Mouse (Mus musculus) kidney, adult 9 months (tissue): ENCODE results near the gene Ikzf1.

ENCODE experiments used
- DNase-seq: peaks from one replicate; pipeline ENCODE4 v3.0.0; 2022

The Ikzf1 gene

DNA sequence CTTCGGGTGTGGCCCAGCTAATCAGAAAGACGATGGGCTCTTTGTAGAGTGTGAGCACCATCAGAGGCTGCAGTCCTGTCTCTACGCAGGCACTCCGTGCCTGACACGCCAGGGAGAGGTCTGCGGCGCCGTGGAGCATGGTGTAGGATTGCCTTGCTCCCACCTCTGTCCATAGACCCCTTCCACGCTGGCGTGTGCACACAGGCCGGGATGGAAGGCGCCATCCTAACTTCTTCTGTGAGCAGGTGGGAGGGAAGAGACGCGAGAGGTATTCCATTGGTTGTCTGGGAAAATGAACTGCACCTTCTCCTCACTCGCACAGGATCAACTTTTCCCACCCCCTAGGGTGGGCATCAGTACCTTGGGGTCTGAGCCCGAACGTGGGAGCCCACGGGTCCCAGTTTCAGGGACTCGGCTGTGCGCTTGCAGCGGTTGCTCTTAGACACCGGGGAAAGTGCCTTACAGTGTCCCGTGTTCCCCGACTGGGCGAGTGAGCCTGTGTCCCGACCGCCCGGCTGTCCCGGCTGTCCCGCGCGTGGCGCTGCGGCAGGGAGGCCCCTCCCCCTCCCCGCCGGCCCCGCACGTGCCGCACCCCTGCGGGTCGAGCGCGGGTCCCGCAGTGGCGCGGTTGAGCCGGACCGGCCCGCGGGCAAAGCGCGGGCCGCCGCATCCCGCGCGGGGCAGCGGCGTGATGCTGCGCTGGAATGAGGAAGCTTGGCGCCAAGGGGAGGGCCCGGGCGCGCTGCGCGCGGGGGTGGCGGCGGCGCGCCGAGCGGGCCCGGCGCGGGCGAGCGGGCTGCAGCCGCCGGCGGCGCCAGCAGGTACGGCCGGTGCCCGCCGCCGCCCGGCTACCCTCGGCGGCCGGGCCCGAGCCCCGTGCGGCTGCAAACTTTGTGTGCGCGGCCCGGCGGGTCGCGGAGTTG lies at the start of gene Ikzf1:
TSS of gene Ikzf1 (plus strand) at position 74 of the 923 bp plus-strand sequence.
- no peak for DNase-seq

DNA sequence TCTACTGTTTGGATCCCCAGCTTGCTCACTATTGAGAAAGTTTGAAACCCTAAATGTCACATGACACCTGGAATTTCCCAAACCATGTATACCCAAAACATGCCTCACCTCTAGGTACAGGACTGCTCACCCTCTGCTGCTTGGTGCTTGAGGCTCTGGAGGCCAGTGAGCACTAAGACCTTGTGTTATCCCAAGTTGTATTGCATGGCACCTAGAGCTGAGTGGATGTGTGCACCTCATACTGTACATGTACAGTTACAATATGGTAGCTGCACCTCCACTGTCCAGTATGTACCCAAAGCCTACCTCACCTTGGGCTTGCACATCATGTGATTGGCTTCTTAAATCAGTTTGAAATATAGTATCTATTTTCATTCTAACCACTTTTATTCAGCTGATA lies 40.5 kb upstream of the Ikzf1 start:
- DNase-seq: no peak

DNA sequence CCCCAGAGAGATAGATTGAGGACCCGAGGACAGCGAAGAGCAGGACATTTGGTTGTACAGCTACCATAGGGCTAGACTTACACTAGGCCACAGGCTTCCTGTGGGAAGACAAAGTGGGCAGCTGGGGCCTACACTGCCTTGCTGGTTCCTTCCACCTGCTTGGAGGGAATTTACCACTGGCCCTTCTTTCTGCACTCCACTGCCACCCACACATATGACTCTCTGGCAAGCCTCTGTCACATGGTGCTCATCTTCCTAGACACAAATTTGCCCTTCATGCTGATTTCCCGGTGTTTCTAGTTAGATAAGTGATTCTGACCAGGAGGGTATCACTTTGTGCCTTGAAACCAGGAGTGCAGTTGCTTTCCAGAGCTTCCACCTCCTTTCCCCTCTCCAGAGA lies 28.4 kb upstream of the Ikzf1 start:
- no peak for DNase-seq

DNA sequence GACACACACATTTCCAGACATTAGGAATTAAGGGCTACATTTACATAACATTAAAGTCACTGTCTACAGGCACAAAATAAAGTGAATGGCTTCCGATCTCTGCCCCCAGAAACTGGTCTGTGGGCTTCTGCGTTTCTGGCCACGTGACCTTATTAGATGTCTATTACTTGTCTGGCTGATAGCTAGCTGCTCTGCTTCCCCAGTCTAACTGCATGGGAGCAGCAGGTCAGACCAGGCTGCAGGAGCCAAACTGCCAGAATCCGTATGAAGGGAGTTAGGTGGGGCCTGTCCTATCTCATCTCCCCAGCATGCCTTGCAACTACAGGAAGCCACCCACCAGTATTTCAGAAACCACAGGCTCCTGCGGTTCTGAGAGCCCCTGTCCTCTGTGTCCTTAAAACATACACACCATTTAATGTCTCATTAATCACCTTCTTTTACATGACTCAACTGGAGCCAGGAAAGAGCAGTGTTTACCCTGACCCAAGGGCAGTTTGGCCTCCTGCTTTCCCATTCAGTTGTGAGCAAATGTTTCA lies 27.7 kb upstream of the Ikzf1 start:
- DNase-seq: peak; percentile 2

DNA sequence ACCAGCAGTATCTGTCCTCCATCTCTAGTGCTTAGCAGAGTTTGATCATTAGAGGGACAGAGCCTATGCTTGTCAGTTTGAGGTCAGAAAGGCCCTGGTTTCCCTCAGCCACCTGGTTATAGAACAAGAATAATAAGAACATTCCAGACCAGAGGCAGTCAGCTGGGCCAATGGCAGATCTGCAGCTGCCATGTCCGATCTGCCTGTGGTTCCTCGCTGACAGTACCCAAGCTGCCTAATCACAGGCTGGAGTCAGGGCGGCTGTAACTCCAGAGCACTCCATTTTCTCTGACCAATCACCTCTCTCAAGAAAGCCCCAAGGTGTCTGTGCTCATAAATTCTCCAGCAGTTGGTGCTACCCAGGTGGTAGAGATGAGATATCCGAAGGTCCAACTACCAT lies 27.2 kb upstream of the Ikzf1 start:
- no peak for DNase-seq

DNA sequence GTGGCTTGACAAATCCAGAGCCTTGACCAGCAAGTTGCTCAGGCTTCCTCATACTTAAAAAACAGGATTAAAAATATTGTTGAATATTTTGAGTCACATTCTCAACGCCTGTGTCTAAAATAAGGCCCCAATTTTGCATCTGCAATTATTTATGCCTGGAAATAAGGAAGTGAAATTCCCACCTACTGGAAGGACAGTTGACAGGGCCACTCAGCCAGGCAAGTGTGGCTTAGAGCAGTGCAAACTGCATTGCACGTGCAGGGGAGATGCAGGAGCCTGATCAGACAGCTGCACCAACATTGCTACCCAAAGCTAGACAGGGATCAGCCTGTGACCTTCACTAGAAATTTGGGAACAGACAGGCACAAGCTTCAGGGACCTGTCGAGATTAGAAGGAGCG lies 26.0 kb upstream of the Ikzf1 start:
- no peak for DNase-seq

DNA sequence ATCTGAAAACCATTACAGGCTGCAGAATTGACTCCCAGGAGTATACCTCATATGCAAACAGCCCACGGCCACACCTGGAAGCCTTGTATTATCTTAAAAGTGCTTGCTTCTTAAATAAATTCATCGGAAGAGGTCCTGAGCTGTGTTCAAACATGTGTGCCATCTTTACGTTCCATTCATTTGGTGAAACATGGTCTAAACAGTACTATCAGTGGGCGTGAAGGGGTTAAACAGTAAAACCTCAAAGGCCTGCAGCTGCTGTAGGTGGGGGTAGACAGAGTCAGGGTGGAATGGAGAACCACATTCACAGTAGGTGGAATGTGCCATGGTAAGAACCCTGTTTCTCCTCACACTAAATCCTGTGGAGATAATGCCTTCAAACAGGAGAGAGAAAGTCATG lies 24.2 kb upstream of the Ikzf1 start:
- no peak for DNase-seq

DNA sequence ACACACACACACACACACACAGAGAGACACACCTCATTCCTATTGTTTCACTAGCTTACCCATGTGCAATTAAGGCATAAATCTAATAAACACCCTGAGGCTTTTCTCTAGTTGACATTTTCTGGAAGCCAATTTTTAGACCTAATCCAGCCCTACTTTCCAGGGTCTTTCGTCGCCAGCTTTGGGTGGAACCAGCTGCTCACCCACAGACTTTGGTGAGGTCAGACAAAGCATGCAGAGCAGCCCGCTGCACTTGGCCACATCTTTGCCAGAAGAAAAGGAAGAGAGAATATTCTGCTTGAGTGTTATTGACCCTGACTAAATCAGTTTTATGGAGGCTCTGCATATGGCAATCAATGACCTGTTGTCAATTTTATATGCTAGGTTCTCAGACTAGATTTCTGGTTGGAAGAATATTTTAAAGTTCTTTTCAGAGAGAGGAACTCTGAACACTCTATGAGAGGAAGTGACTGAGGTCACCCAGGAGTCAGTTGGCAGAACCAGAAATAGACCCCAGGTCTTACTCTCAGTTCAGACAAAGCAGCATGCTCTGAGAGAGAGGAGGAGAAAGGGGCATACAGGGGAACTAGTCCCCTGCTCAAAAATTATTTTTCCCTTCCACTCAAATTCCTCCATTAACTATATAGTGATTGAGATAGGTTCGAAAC lies 17.4 kb upstream of the Ikzf1 start:
- DNase-seq: no peak

DNA sequence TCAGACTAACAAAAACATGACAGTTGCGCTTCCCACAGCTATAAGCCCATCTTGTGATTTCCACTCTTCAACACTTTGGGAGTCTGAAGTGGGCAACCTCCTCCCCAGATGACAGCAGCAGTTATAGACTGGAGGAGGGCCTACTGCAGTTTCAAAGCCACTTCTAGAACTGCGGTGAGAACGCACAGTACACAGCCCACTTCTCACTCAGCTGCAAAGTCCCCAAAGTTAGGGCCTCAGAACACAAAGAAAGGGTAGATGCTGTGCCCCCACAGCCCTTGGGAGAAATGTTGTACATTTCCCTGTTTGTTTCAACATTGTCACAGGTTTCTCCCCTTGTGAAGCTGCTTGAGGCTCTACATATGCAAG lies 16.9 kb upstream of the Ikzf1 start:
- no peak for DNase-seq

DNA sequence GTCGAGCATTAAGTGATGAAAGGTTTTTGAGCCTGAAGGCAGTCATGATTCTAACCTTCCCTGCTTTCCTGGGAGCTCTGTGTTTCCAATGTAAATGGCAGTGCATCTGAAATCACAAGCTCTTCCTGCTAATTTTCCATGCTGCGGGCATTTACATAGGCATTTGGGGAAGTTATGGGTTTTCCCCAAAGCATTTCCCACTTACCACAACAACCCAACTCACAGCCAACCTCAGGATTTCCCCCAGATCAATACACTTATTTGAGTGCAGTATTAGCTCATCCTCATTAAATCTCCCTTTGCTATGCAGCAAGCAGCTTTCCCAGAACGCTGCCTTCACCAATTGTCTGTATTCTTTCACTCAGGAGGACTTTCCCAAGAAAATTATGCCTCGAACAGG lies 11.8 kb upstream of the Ikzf1 start:
- DNase-seq: no peak

DNA sequence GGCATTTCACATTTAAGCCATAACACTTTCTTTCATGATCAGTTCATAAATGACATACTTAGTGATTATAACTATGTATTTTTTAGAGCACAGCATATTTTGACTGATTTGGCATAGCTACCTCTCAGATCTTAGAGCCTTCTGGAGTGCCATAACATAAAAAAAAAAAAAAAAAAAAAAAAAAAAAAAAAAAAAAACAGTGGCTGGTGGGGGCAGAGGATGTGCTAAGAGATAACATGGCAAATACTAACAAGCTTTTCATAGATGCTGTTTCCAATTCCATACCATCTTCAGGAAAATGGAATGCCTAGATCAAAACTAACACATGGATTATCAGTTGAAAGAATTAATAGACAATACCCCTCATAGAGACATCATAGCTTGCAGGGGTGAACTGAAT lies 9.7 kb upstream of the Ikzf1 start:
- DNase-seq: no peak

DNA sequence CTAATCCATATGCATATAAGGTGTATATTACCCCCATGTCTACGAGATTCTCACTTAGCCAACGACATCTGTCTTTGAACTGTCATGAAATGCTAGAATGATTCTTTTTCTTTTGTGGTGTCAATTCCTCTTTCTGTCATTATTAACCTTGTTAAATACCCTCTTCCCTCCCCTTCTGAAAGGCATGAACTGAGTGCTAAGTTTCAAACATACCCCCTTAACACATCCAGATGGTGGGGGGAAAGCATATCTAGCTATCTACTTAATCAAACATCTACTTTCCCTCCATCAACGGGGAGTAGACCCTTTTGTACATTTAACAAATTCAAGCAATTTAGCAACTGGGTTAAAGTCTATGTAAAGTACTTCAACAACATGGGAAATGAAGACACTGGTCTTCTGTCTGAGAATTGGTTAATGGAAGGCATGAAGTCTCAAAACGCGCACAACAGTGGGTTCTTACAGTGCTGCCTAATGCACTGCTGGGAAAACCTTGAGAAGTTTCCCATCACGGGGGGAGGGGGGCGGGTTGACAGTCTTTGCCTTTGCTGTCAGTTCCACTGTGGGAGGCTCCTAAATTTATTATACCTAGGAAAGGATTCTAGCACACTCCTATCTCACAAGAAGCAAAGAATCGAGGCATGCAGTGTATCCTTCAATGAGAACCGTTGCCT lies 8.6 kb upstream of the Ikzf1 start:
- no peak for DNase-seq

DNA sequence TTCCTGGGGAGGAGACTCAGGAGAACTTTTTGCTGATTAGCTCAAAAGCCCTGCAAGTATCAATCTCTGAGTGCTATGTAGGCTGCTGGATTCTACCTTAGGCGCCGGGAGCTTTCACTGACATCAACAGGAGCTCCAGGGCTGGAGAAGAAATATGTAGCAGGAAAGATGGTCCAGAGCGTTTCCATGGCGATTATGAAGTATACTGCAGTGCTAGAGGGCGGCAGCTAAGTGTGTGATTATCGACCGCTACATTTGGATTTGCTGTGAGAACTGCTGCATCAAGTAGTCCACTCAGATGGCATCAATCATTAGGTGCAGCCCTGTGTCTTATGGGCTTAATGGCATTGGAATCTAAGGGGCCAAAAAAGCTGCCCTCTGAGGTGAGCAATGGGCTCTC lies 7.6 kb upstream of the Ikzf1 start:
- no peak for DNase-seq

DNA sequence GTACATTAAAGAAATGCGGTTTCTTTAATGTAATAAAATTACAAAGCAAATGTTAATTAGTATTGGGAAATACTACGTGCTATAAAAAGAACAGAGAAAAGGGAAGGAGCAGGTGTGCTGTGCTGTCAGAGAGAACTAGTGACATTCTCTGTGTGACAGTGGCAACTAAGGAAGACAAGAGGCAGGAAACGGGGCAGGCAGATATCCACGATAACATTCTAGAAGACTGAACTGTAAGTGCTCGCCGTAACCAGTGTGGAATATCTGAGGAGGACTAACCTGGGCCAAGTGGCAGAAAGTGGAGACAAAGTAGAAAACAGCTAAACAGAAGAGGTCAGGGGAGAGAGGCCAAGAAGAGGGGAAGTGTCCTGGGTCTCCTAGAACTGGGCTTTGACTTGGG lies 5.8 kb upstream of the Ikzf1 start:
- DNase-seq: no peak

DNA sequence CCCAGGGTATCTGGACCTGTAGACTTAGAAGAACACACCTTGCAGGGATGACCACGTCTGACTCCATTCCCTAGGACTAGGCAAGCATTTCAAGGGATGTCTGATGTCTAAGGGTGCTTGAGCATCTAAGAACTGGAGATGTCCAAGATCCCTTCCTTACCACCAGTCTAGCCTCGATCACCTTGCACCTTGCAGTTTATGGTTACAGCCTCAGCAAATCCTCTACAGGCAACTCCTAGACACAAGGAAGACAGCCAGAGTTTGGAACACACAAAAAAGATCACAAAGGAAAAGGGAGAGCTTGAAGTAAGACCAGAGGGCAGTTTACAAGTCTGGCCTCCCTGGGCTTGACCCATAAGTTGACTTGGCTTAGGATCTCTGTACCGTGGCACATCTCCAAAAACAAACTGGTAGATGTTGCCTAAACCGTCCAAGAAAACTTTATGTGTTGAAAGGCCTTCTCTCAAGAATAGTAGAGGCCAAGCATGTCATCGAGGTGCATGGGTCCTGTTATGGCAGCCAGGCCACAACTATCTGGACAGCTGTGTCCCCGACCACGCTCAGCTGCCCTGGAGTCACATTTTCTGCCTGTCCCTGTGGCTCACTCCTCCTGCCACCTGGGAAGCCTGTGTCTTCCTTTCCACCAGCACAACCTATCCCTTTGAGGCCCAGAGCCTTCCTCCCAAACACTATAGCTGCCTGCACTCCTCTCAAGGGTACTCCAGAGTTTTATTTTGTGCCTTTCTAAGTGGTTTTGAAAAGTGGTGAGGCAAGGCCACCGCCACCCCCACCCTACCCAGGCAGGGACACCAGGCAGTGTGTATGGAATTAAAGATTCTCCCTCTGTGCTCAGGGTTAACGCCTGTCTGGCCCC lies 510 bp upstream of the Ikzf1 start:
- no peak for DNase-seq

DNA sequence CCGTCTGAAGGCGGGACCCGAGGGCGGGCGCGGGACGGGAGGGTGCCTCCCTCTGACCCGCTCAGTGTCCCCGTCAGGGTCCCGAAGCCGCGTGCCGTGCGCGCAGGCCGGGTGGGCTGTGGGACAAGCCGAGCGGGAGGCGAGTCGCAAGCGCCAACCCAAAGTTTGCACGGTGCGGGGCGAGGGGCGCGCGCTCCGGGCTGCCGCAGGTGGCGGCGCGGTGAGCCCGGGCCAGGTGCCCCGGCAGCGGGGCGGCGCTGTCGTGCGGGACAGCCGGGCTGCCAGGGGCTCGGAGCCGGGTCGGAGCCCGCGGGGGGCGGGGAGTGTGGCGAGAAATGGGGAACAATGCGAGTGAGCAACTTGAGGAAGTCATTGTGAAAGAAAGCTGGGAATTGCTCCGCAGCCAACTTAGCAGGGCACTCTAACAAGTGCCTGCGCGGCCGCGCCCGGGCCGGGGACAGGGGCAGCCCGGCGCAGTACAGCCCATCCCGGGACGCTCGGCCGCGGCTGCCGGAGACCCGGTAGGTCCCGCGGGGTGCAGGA lies 1.1 kb downstream of the Ikzf1 start:
- DNase-seq: peak; percentile 30

DNA sequence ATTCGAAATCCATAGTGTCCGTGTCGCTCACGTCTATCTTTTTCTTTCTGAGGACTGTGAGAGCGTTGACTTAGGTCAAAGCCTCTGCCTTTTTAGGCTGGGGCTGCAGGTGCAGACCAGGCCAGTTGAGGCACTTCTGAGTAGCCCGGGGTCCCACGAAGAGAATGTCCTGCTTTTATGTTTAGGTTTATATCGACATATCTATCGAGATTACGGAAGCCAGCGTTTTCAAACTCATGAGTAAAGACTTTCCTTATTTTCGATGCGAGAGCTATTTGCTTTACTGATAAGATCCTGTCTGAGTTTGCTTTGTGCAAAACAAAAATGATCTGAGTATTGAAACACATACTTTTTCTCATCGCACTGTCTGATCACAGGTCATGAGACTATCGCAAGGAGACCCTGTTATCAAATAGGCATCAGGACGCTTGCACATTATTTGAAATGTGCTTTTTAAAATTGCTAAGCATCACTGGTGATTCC lies 1.8 kb downstream of the Ikzf1 start:
- DNase-seq: no peak

DNA sequence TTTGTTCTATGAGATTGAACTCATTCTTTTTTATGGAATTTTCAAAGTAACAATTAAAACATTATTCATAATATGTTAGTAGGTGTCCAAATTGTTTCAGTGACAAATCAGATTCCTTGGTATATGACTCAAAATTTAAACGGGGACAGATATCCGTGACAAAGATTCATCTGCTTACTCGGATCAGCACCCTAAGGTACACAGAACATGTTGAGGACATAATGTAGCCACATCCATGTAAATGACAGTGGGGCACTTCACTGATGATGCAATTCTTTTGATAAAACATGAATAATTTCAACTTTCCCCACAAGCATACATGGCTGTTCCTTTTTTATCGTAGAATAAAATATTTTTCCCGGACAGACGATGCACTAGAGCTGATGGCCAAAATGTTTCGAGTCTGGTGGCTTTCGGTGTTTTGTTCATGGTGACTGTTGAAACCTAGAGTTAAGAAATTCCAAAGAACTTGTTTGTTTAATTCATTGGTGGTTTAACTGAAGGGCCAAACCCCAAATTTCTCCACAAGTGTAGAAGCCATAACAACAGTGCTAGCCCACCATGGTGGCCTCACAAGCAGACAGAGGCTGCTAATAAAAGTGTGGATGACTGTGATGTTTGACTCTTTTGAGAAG lies 2.9 kb downstream of the Ikzf1 start:
- no peak for DNase-seq

DNA sequence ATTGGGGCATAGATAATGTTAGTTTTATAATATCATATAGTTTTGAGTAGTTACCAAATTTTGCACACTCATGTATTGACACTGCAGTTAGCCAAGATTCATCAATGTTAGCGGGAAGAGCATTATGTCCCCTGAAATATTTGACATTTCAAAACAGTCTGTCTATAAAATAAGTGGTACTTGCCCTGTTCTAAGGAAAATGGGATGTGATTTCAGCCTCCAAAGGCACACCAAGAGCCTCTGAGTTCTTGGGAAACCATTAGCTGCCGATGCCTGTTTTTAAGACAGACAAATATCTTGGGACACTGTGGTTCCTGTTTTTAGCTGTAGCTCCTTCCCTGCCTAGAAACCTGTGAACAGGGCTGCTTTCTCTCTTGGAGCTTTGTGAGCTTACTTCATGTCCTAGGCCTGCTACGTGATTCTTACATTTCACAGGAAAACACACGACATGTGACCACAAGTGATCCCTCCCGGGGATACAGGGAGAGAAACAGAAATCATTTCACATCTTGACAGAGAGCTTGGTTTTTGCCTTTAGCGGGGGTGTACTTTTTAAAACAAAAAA lies 4.0 kb downstream of the Ikzf1 start:
- DNase-seq: no peak

DNA sequence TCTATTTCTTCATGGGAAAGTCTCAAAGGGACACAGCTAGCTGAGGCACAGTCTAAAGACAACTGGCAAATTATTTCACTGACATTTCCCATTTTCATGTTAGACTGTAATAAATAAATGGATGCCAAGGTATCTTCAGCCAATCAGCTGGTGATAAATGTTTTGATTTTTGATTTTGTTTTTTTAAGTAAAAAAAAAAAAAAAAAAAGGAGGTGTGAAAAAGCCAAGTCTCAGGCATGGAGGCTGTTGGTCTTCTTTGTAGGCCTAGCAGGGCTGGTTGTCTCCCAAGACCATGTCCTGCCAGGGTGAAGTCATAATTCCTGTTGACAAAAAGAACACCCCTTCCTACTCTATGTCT lies 4.9 kb downstream of the Ikzf1 start:
- DNase-seq: no peak

DNA sequence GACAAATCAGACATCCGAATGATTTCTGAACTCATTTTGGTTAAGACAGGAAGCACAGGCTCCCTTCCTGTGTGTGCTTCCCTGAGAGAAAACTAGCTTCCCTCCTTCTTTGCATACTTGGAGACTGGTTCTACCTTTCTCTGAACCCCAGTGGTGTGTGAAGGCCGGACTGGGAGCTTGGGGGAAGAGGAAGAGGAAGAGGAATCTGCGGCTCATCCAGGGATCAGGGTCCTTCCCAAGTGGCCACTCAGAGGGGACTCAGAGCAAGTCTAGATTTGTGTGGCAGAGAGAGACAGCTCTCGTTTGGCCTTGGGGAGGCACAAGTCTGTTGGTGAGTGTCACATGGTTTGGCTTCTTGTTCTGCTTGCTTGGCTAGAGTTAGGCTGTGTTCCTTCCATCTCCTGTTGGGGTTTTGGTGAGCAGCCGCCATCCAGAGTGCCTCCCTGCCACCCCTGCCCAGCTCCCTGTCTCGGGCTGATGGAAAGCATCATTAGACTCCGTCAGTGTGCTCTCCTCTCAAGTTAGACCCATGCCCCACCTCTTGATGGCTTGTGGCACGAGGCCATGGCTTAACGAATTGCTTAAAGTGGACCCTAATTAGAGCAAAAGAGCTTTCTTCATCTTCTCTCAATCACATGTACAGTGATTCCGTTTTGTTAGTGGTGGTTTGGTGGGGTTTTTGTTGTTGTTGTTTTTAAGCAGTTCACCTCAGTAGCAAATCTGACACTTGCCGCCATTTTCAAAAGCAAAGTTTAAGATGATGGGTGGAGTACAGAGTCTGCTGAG lies 5.4 kb downstream of the Ikzf1 start:
- no peak for DNase-seq
